Mouse (Mus musculus) A20 (cell line): ENCODE measurements at regions not wholly inside any gene's neighbourhood (a gene's known extent, or its start where the extent isn't known, plus 50 kb on each side); places are given as distances from the start of the nearest gene placed in this dataset.

Source experiments
- DNase-seq: peaks from one replicate; pipeline ENCODE4 v3.0.0-alpha.2; 2011; ENCODE audit warnings: low read depth, low spot score

DNA sequence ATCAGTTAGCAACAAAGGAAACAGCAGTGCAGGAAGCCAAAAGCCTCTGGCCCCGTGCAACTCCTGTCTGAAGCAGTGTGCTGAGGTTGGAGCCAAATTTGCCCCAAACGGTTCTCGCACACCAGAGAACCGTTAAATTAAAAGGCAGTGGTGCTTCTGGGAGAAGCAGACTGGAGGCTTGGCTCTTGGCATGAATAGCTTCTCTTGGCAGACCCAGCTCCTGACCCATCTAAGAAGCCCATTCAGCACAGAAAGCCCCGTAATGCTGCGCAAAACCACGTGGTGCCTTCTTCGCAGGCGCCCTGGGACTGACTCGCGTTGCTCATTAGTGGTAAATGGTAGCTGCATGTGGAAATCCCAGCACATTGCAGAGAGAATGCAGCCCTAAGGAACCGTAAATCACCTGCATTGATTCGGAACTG, 340.2 kb upstream of the Slc24a2 start:
- DNase-seq = no peak

GRCm38 (mm10) chr4:87566616-87567015, 336.3 kb upstream of the Slc24a2 start:
- no peak for DNase-seq

DNA sequence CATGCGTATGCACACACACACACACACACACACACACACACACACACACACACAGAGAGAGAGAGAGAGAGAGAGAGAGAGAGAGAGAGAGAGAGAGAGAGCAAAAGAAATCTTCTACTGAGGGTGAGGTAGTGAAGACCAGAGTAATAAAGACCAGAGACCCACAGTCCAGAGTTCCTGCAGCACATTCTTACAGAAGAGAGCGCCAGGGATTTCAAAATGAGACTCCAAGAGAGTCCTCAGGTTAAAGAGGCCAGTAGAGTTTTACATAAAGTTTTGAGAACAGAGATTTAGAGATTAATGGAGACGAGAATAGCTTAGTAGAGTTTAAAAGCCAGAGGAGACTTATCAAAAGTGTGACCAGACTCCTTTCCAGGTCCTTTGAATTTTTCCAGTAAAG, 324.6 kb upstream of the Slc24a2 start:
- DNase-seq = no peak
